Mouse (Mus musculus): Measurements from ENCODE around the gene Mcm2.

The Mcm2 gene

GRCm38 (mm10) chr6:88901947-88902820, 3.6 kb upstream of the Mcm2 start, which contains the start of gene Tpra1:
Gene Tpra1 (plus strand): TSS chr6:88902251.
- in situ Hi-C loops (cut with MboI; ENCODE audit: unreplicated experiment in 2 of 2), result loop anchor here in 1 of 2 experiments (10.0 kb wide), 1 partner anchor 777 kb away; no protein-coding TSS in a partner anchor

- in situ Hi-C loops (cut with MboI; ENCODE audit: unreplicated experiment in 2 of 2), result loop anchor here in 1 of 2 experiments (10.0 kb wide), 1 partner anchor 777 kb away; no protein-coding TSS in a partner anchor
Observed at GRCm38 (mm10) chr6:88901471-88901870, 2.9 kb upstream of the Mcm2 start.

GRCm38 (mm10) chr6:88899628-88900027, 1.0 kb upstream of the Mcm2 start:
- in situ Hi-C loops (cut with MboI; ENCODE audit: unreplicated experiment in 2 of 2), result loop anchor here in 1 of 2 experiments (10.0 kb wide), 1 partner anchor 775 kb away; no protein-coding TSS in a partner anchor

GRCm38 (mm10) chr6:88899086-88899485, 506 bp upstream of the Mcm2 start:
- in situ Hi-C loops (cut with MboI; ENCODE audit: unreplicated experiment in 2 of 2), result no loop called here

- in situ Hi-C loops (cut with MboI; ENCODE audit: unreplicated experiment in 2 of 2), result no loop called here
Observed at GRCm38 (mm10) chr6:88897246-88897645, 1.3 kb downstream of the Mcm2 start.

- in situ Hi-C loops (cut with MboI; ENCODE audit: unreplicated experiment in 2 of 2), result no loop called here
Observed at GRCm38 (mm10) chr6:88895943-88896342, 2.6 kb downstream of the Mcm2 start.

- in situ Hi-C loops (cut with MboI; ENCODE audit: unreplicated experiment in 2 of 2), result loop anchor here (5.0 kb wide), 1 partner anchor 36 kb away; no protein-coding TSS in a partner anchor
Observed at GRCm38 (mm10) chr6:88893559-88893958, 5.0 kb downstream of the Mcm2 start.

GRCm38 (mm10) chr6:88890832-88891231, 7.7 kb downstream of the Mcm2 start:
- in situ Hi-C loops (cut with MboI; ENCODE audit: unreplicated experiment in 2 of 2), result loop anchor here (5.0 kb wide), 1 partner anchor 34 kb away; no protein-coding TSS in a partner anchor

GRCm38 (mm10) chr6:88889410-88890042, 9.1 kb downstream of the Mcm2 start:
- in situ Hi-C loops (cut with MboI; ENCODE audit: unreplicated experiment in 2 of 2), result loop anchor here (5.0 kb wide), 1 partner anchor 32 kb away; no protein-coding TSS in a partner anchor

- in situ Hi-C loops (cut with MboI; ENCODE audit: unreplicated experiment in 2 of 2), result no loop called here
Observed at GRCm38 (mm10) chr6:88886417-88886967, 12.1 kb downstream of the Mcm2 start.

- in situ Hi-C loops (cut with MboI; ENCODE audit: unreplicated experiment in 2 of 2), result no loop called here
Observed at GRCm38 (mm10) chr6:88885644-88886416, 12.8 kb downstream of the Mcm2 start.

- in situ Hi-C loops (cut with MboI; ENCODE audit: unreplicated experiment in 2 of 2), result no loop called here
Observed at GRCm38 (mm10) chr6:88884690-88885089, 13.9 kb downstream of the Mcm2 start.

GRCm38 (mm10) chr6:88884195-88884594, 14.4 kb downstream of the Mcm2 start:
- in situ Hi-C loops (cut with MboI; ENCODE audit: unreplicated experiment in 2 of 2), result no loop called here

- in situ Hi-C loops (cut with MboI; ENCODE audit: unreplicated experiment in 2 of 2), result no loop called here
Observed at GRCm38 (mm10) chr6:88881334-88881733, 17.2 kb downstream of the Mcm2 start.

- in situ Hi-C loops (cut with MboI; ENCODE audit: unreplicated experiment in 2 of 2), result no loop called here
Observed at GRCm38 (mm10) chr6:88879471-88879870, 19.1 kb downstream of the Mcm2 start.

- in situ Hi-C loops (cut with MboI; ENCODE audit: unreplicated experiment in 2 of 2), result loop anchor here in 1 of 2 experiments (25.0 kb wide), 1 partner anchor 763 kb away; no protein-coding TSS in a partner anchor
Observed at GRCm38 (mm10) chr6:88874868-88875508, 23.6 kb downstream of the Mcm2 start, which contains the start of gene Podxl2. Gene Podxl2 (minus strand): TSS chr6:88875044.

GRCm38 (mm10) chr6:88873965-88874867, 24.4 kb downstream of the Mcm2 start:
- in situ Hi-C loops (cut with MboI; ENCODE audit: unreplicated experiment in 2 of 2), result loop anchor here in 1 of 2 experiments (25.0 kb wide), 1 partner anchor 762 kb away; no protein-coding TSS in a partner anchor

- in situ Hi-C loops (cut with MboI; ENCODE audit: unreplicated experiment in 2 of 2), result loop anchor here in 1 of 2 experiments (25.0 kb wide), 1 partner anchor 761 kb away; no protein-coding TSS in a partner anchor
Observed at GRCm38 (mm10) chr6:88872811-88873210, 25.8 kb downstream of the Mcm2 start.
